Mouse (Mus musculus) hindbrain, embryonic 10.5 days (tissue): ENCODE data around the gene Vmn2r65. TPM values are rescaled to one million over a fixed set of nuclear protein-coding genes. Genes with fewer than 3 reads are reported as not detected.

Source experiments
- DNase-seq: peaks from one replicate; pipeline ENCODE4 v3.0.0-alpha.2; 2017; ENCODE audit warnings: low spot score
- H3K27ac ChIP-seq: fragments of 300-500 bp; sonication (generic); 2 replicates; pipeline ENCODE4 v1.5.1; 2016; ENCODE audit warnings: mild to moderate bottlenecking, moderate library complexity
- H3K27me3 ChIP-seq: fragments of 300-500 bp; sonication (generic); 2 replicates; pipeline ENCODE4 v1.6.1; 2016; ENCODE audit warnings: mild to moderate bottlenecking; ENCODE audit not compliant: poor library complexity, insufficient read depth, severe bottlenecking
- H3K36me3 ChIP-seq: fragments of 300-500 bp; sonication (generic); 2 replicates; pipeline ENCODE4 v1.6.1; 2016; ENCODE audit warnings: mild to moderate bottlenecking, moderate library complexity
- H3K4me1 ChIP-seq: fragments of 300-500 bp; sonication (generic); replicated peaks from 2 replicates; pipeline ENCODE4 v1.6.1; 2016; ENCODE audit warnings: mild to moderate bottlenecking
- H3K4me3 ChIP-seq: fragments of 300-500 bp; sonication (generic); 2 replicates; pipeline ENCODE4 v1.5.1; 2016; ENCODE audit warnings: mild to moderate bottlenecking, moderate library complexity
- H3K9me3 ChIP-seq: fragments of 300-500 bp; sonication (generic); 2 replicates; pipeline ENCODE4 v1.6.1; 2016; ENCODE audit warnings: mild to moderate bottlenecking, moderate library complexity
- WGBS: fragments of 180-500 bp; shearing (Covaris S2); methylation state at CpG from one replicate; pipeline ENCODE4 v1.1.7; 2016; 5-methylcytosine and 5-hydroxymethylcytosine counted together
- polyA plus RNA-seq: library from polyadenylated mRNA; unstranded; fragments of >200 nt; fragmentation: Nextera tagmentation; extraction: Ambion mirVana; gene quantifications from 2 replicates; pipeline ENCODE4 v1.2.1, GENCODE M21; 2016

Gene Vmn2r65
- polyA plus RNA-seq = not detected in 2 replicates

DNA sequence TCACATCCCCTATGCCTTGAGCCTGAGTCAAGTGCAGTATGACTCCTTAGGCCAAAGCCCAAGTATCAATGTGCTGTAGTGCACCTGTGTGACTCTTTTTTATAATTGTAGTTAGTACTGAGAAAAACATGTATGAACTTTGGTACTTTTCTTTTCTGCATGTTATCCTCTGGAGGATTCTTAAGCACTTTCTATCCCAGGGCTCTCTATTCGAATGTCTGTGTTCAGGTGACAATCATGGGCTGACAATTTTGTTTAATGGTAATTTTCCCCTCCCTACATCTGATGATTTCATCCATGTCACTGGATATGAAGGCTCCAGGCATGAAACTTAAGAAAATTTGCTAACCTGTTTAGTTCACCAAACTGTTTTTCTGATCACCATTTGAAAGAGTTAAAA, at the start of gene Vmn2r65:
Gene Vmn2r65 (minus strand): TSS at position 101 of the 400 bp plus-strand sequence.
- Histone ChIP-seq H3K4me1 (no peaks in the 10 kb centered on the region), H3K36me3 (no peaks in the 10 kb centered on the region), H3K27me3 (no peaks in the 10 kb centered on the region), H3K4me3 (no peak within 1 kb of the TSS), H3K27ac (no peak within 1 kb of the TSS), H3K9me3 (peaks cover 6% of the 10 kb centered on the region; the same call in 1 of the 2 replicates)
- DNase-seq = no peak
- 49% methylated on average over 1 of the region's 1 CpGs for WGBS

DNA sequence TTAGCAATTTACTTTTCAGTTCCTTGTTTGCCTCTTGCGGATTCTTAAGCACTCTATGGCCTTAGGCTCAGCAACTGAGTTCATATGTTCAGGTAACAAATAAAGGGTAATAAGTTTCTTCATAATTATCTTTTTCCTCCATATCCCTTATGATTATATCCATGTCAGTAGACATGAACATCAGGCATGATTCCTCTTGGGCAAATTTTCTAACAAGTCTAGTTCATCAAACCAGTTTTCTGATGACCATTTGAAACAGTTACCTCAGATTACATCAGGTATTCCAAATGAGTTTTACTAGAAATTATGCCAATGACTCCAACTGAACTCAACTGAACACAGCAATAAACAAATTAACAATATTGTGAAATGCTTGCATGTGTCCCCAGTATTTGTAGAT, 48.3 kb upstream of the Vmn2r65 start, which contains the start of gene Vmn2r66:
Gene Vmn2r66 (minus strand): TSS at position 101 of the 400 bp plus-strand sequence.
- 91% methylated on average over 1 of the region's 1 CpGs for WGBS
- Histone ChIP-seq H3K4me3 (no peak within 1 kb of the TSS), H3K27me3 (no peaks in the 10 kb centered on the region), H3K9me3 (no peaks in the 10 kb centered on the region), H3K27ac (no peak within 1 kb of the TSS), H3K4me1 (no peaks in the 10 kb centered on the region), H3K36me3 (no peaks in the 10 kb centered on the region)
- DNase-seq = no peak

DNA sequence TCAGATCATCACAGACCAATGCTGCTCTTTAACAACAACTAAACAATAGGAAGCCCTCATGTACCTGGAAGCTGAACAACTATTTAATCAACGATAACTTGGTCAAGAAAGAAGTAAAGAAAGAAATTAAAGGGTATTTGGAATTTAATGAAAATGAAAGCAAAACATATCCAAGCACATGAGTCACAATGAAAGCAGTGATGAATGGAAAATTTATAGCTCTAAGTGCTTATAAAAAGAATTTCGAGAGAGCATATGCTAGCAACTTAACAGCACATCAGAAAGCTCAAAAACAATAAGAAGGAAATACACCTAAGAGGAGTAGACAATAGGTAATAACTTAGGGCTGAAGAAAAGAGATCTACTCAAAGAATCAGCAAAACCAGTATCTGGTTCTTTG, 32.8 kb upstream of the Vmn2r65 start:
- no peaks in the 10 kb centered on the region for H3K27me3 ChIP-seq
- WGBS = 80% methylated on average over 2 of the region's 2 CpGs
- no peaks in the 10 kb centered on the region for H3K36me3 ChIP-seq
- DNase-seq = no peak
- H3K4me1 ChIP-seq = no peaks in the 10 kb centered on the region
- H3K9me3 ChIP-seq = 0 out of 2 replicates have a peak, but pooled peaks cover 5% of the 10 kb centered on the region
- no peak overlapping the region for H3K4me3 ChIP-seq
- no peak overlapping the region for H3K27ac ChIP-seq

Other genes starting within 250 kb of the Vmn2r65 start
- gene Olfr291, start 110.6 kb downstream of the Vmn2r65 start, polyA plus RNA-seq = not detected in 2 replicates
- not detected in 2 replicates for gene Vmn2r66, start 48.2 kb upstream of the Vmn2r65 start, polyA plus RNA-seq
- gene Vmn2r67, start 191.9 kb upstream of the Vmn2r65 start, polyA plus RNA-seq = not detected in 2 replicates